Mouse (Mus musculus) embryonic facial prominence, embryonic 11.5 days (tissue): ENCODE measurements around the gene Hao2. TPM values are rescaled to one million over a fixed set of nuclear protein-coding genes. Genes with fewer than 3 reads are reported as not detected.

Experiments used
- ATAC-seq: fragments of 200-750 bp; cut with Nextera tagmentation; replicated peaks from 2 replicates; pipeline ENCODE4 v1.8.0; 2017; ENCODE audit warnings: low read depth; ENCODE audit not compliant: insufficient number of reproducible peaks, low FRiP score, low TSS enrichment
- DNase-seq: peaks from one replicate; pipeline ENCODE4 v3.0.0-alpha.2; 2015; ENCODE audit warnings: low spot score
- H3K27ac ChIP-seq: fragments of 300-500 bp; sonication (generic); replicated peaks from 2 replicates; pipeline ENCODE4 v1.5.1; 2014; ENCODE audit warnings: mild to moderate bottlenecking, low read depth, low read length, control low read depth
- H3K27me3 ChIP-seq: fragments of 300-500 bp; sonication (generic); 2 replicates; pipeline ENCODE4 v1.6.1; 2014; ENCODE audit warnings: mild to moderate bottlenecking, low read length, moderate library complexity, mixed read lengths; ENCODE audit not compliant: control insufficient read depth, insufficient read depth
- H3K36me3 ChIP-seq: fragments of 300-500 bp; sonication (generic); replicated peaks from 2 replicates; pipeline ENCODE4 v1.6.1; 2014; ENCODE audit warnings: low read depth, mild to moderate bottlenecking, low read length, moderate library complexity, mixed read lengths; ENCODE audit not compliant: control insufficient read depth, insufficient read depth
- H3K4me1 ChIP-seq: fragments of 300-500 bp; sonication (generic); 2 replicates; pipeline ENCODE4 v1.6.1; 2014; ENCODE audit warnings: low read length, mixed read lengths; ENCODE audit not compliant: control insufficient read depth, insufficient read depth
- H3K4me2 ChIP-seq: fragments of 300-500 bp; sonication (generic); 2 replicates; pipeline ENCODE4 v1.6.1; 2014; ENCODE audit warnings: low read depth, mild to moderate bottlenecking, control low read depth, low read length, moderate library complexity
- H3K4me3 ChIP-seq: fragments of 300-500 bp; sonication (generic); 2 replicates; pipeline ENCODE4 v1.5.1; 2014; ENCODE audit warnings: low read depth, low read length, control low read depth
- H3K9ac ChIP-seq: fragments of 300-500 bp; sonication (generic); replicated peaks from 2 replicates; pipeline ENCODE4 v1.6.1; 2014; ENCODE audit warnings: mild to moderate bottlenecking, control low read depth, low read length
- H3K9me3 ChIP-seq: fragments of 300-500 bp; sonication (generic); replicated peaks from 2 replicates; pipeline ENCODE4 v1.6.1; 2016; ENCODE audit warnings: mild to moderate bottlenecking, low read length, inconsistent platforms, mixed read lengths; ENCODE audit not compliant: control insufficient read depth
- WGBS: fragments of 180-500 bp; shearing (Covaris S2); extraction: QIAGEN DNeasy Blood & Tissue Kit; methylation state at CpG from one replicate; pipeline ENCODE4 v1.1.7; 2014; 5-methylcytosine and 5-hydroxymethylcytosine counted together
- polyA plus RNA-seq: library from polyadenylated mRNA; unstranded; fragments of >200 nt; fragmentation: Nextera tagmentation; extraction: Ambion mirVana; gene quantifications from 2 replicates; pipeline ENCODE4 v1.2.1, GENCODE M21; 2014

The Hao2 gene
- polyA plus RNA-seq, 1 experiment from 2014 or later, result not detected

DNA sequence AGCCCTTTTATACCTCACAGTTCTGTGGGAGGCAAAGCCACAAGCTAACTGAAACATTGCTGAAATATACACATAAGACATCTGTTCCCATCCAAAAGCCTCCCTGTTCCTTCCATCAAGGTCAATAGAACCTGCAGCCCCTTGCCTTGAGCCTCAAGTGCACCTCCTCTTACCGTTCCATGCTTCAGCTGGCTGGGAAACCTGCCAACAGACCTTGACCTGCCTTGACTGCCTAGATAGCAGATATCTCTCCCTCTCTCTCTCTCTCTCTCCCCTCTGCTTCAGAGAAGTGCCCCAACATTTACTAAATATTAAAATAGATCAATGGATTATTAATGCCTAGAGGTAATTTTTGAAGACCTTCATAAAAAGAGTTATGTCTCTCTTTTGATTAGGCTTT lies 38.8 kb upstream of the Hao2 start:
- DNase-seq, result no peak
- no peaks in the 10 kb centered on the region for H3K9me3 ChIP-seq
- no peaks in the 10 kb centered on the region for H3K36me3 ChIP-seq
- no peak overlapping the region for H3K4me3 ChIP-seq
- H3K27ac ChIP-seq, result no peak overlapping the region
- H3K9ac ChIP-seq, result no peak overlapping the region
- ATAC-seq, result no peak
- no peaks in the 10 kb centered on the region for H3K27me3 ChIP-seq
- no peaks in the 10 kb centered on the region for H3K4me1 ChIP-seq
- WGBS, result 80% methylated on average over 1 of the region's 1 CpGs
- H3K4me2 ChIP-seq, result no peak overlapping the region

DNA sequence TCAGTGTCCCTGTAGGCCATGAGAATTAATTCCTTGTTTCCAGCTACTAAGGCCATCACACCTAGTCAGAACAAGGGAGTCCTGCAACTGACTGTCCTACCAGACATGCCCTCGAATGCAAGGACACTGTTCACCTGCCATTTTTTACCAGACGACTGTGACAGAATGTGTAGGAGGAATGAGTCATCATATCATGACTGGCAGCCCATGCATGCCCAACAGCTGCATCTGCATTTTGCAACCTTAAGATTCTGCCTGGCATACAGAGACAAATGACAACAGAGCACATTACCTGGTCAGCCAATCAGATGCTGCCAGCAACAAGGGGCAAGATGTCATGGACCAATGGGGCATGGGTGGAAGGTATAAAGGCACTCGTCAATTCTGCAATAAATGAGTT lies 27.4 kb upstream of the Hao2 start:
- no peaks in the 10 kb centered on the region for H3K4me1 ChIP-seq
- no peaks in the 10 kb centered on the region for H3K36me3 ChIP-seq
- no peak overlapping the region for H3K4me3 ChIP-seq
- ATAC-seq (no peak), DNase-seq (no peak)
- no peak overlapping the region for H3K27ac ChIP-seq
- H3K4me2 ChIP-seq, result no peak overlapping the region
- no peaks in the 10 kb centered on the region for H3K9me3 ChIP-seq
- no peak overlapping the region for H3K9ac ChIP-seq
- 85% methylated on average over 3 of the region's 3 CpGs for WGBS
- no peaks in the 10 kb centered on the region for H3K27me3 ChIP-seq

DNA sequence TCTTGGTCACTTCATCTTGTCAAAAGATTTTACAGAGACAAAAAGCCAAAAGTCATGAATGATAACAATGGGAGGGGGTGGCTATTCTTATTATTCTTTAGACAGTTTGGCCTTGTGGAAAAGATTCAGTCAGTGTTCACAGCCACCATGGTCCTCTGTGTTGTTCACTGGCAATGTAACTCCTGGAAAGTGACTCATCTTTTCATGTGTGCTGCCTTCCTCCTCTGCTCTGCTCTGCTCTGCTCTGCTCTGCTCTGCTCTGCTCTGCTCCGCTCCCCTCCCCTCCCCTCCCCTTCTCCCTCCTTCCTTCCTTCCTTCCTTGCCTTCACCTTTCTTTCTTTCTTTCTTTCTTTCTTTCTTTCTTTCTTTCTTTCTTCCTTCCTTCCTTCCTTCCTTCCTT lies 24.2 kb upstream of the Hao2 start:
- Histone ChIP-seq H3K36me3 (no peaks in the 10 kb centered on the region), H3K27ac (no peak overlapping the region), H3K4me1 (no peaks in the 10 kb centered on the region), H3K4me3 (no peak overlapping the region), H3K9me3 (no peaks in the 10 kb centered on the region), H3K4me2 (no peak overlapping the region), H3K9ac (no peak overlapping the region), H3K27me3 (no peaks in the 10 kb centered on the region)
- ATAC-seq (no peak), DNase-seq (no peak)
- 29% methylated on average over 1 of the region's 1 CpGs for WGBS

DNA sequence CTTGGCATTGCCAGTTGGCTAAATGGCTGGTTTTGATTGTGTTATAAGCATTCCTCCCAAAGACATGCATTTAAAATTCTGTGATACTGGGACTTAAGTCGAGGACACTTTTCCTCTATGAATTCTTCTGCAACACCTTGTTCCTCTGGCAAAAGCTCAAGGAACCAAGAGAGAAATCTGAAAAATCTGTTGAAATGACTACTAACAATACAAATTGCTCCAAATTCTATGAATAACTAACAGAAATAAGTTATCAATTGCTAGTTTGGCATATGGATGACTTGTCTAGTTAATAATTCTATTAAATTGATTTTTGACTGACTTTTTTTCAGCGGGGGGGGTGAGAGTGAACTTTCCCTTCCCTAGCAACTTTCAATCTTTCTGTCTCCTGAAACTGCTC lies 23.8 kb upstream of the Hao2 start:
- H3K4me3 ChIP-seq, result no peak overlapping the region
- H3K4me2 ChIP-seq, result no peak overlapping the region
- H3K4me1 ChIP-seq, result no peaks in the 10 kb centered on the region
- WGBS, result 87% methylated on average over 2 of the region's 2 CpGs
- no peak overlapping the region for H3K9ac ChIP-seq
- H3K9me3 ChIP-seq, result no peaks in the 10 kb centered on the region
- DNase-seq, result no peak
- no peaks in the 10 kb centered on the region for H3K36me3 ChIP-seq
- H3K27ac ChIP-seq, result no peak overlapping the region
- no peaks in the 10 kb centered on the region for H3K27me3 ChIP-seq
- ATAC-seq, result no peak

DNA sequence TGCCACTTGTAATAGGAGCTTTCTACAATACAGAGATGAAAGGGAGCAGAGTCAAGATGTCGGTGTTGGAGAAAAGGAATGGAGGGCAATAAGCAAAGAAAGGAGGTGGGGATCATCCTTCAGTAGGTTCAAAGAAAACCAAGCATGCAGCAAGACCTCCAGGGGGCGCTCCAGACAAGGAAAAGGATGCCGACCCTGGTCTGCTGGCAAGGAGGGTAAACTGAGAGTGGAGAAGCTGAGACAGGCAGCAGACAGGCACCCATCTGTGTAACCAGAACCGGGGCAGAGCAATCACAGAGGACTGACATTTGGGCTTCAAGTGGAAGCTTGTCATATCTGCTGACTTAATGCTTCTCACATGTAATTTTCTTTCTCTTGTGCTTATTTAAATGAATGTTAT lies 22.6 kb upstream of the Hao2 start:
- WGBS, result 8% methylated on average over 4 of the region's 4 CpGs
- Histone ChIP-seq H3K9me3 (no peaks in the 10 kb centered on the region), H3K27me3 (no peaks in the 10 kb centered on the region), H3K36me3 (no peaks in the 10 kb centered on the region), H3K4me1 (no peaks in the 10 kb centered on the region), H3K27ac (no peak overlapping the region), H3K4me3 (no peak overlapping the region), H3K4me2 (no peak overlapping the region), H3K9ac (no peak overlapping the region)
- DNase-seq (peak; percentile 79), ATAC-seq (0 out of 2 replicates have a peak, but pooled peaks have one; percentile 48)

DNA sequence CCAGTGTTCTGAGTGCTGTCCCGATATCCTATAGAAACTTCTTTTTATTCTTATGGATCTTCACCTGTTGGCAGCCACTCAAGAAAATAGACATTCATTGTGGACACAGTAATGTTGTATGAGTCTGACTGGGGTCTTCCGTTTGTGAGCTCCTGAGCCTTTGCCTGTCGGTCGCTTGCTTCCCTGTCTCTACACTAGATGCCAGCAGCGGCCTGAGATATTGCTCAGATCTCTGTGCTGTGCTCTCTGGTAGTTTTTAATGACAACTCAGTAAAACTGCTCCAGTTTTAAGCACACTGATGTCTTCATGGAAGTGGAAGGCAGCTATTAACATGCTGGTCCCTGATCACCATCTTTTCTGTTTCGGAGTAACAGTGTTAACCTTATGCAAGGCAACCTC lies 20.6 kb upstream of the Hao2 start:
- Histone ChIP-seq H3K4me2 (no peak overlapping the region), H3K9ac (no peak overlapping the region), H3K36me3 (no peaks in the 10 kb centered on the region), H3K4me1 (no peaks in the 10 kb centered on the region), H3K27ac (no peak overlapping the region), H3K9me3 (no peaks in the 10 kb centered on the region), H3K4me3 (no peak overlapping the region), H3K27me3 (no peaks in the 10 kb centered on the region)
- no peak for ATAC-seq
- DNase-seq, result peak; percentile 26
- WGBS, result 79% methylated on average over 6 of the region's 6 CpGs

DNA sequence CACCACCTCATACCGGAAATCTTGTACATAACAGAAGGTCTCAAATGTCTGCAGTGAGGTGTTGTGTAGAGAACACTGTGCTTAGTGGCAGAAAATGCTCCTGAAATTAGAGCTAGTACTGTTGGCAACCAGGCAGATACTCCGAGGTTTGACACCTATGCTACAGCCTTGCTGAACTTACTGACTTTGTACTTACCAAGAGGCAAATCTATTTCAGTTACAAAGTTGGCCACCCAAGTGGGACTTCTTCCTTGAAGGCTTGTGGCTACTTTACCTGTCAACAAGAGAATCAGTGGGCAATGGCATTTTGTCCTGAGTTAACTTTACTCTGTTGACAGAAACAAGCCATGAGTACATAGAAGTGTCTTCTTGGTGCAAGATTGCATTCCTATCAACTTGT lies 4.6 kb upstream of the Hao2 start:
- WGBS, result 88% methylated on average over 2 of the region's 2 CpGs
- no peak overlapping the region for H3K9ac ChIP-seq
- H3K4me3 ChIP-seq, result no peak overlapping the region
- H3K27ac ChIP-seq, result no peak overlapping the region
- no peak overlapping the region for H3K4me2 ChIP-seq
- H3K27me3 ChIP-seq, result no peaks in the 10 kb centered on the region
- ATAC-seq (no peak), DNase-seq (no peak)
- H3K9me3 ChIP-seq, result no peaks in the 10 kb centered on the region
- no peaks in the 10 kb centered on the region for H3K36me3 ChIP-seq
- no peaks in the 10 kb centered on the region for H3K4me1 ChIP-seq

DNA sequence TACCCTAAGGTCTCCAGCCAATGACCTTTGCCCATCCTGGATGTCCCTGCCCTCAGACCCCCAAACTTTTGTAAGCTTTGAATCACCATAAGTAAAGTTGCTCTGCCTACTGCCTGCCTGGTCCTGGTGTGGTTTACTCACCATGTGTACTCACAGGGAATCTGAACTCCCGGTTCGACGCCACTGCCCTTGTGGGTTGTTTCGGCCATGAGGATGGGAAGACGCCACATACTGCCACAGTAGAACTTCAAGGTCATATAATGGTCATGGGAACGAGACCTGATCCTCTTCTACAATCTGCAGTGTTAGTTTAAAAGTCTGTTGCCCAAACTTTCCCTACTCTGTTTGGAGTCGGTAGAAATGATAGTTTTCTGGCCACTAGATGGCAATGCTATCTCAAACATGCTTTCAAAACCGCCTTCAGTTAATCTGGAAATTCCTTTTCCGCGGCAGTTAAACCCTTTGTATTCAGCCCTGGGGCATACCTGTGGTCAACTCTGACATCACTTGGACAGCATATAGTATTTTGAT lies 2.1 kb upstream of the Hao2 start:
- ATAC-seq, result 0 out of 2 replicates have a peak, but pooled peaks have one; percentile 39

More for the DNA sequence above, 2.1 kb upstream of the Hao2 start:
- DNase-seq, result peak; percentile 82
- H3K9me3 ChIP-seq, result no peaks in the 10 kb centered on the region
- no peak overlapping the region for H3K9ac ChIP-seq
- no peaks in the 10 kb centered on the region for H3K27me3 ChIP-seq
- no peak overlapping the region for H3K27ac ChIP-seq
- no peaks in the 10 kb centered on the region for H3K4me1 ChIP-seq
- H3K4me2 ChIP-seq, result no peak overlapping the region
- 43% methylated on average over 10 of the region's 10 CpGs for WGBS
- no peak overlapping the region for H3K4me3 ChIP-seq
- no peaks in the 10 kb centered on the region for H3K36me3 ChIP-seq
